Mouse (Mus musculus): Measurements from ENCODE around the gene Umad1. TPM values are rescaled to one million over a fixed set of nuclear protein-coding genes. Genes with fewer than 3 reads are reported as not detected.
A peak's percentile ranks its signal among the peaks of the same experiment; 100 is the strongest.

Umad1 gene
- total and polyA plus RNA-seq, 3 experiments = 6.1 to 18.1 (median 7.0) TPM

DNA sequence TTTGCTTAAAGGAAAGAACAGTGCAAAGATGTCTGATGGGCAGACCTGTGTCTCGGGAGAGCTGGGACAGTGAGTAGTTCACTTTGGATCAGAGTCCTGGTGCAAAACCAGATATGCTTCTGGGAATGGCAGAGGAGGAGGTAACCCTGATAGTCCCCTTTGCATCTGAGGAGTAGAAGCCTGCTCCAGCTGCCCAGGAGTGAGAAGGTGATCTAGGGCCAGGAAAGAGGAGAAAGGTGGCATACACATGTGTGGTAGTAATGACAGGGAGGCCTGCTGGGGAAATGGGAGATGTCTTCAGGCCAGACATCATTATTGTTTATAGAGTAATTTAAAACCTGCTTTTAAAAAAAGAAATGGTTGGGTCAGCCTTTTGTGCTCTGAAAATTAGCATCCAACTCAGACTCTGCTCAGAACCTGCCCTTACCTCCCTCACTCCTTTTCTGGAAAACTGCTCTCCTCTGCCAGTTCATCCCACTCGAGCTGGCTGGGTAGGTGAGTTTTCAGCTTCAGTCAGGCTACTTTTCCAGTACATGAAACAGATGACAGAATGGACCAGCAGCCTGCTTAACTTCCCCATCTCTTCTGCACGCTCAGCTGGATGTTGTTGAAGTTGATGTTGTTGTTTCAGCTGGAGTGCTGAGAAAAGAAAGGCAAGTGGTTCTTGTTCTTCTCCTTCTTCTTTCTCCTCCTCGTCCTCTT, 160.5 kb downstream of the Umad1 start:
- TF ChIP-seq CTCF (IDR thresholded peaks at IDR 0.05; ENCODE audit: low read depth, low read length) (no peak), GATA2 (IDR thresholded peaks at IDR 0.05; ENCODE audit: borderline replicate concordance, low read depth, low read length) (no peak), GATA1 (IDR thresholded peaks at IDR 0.05; ENCODE audit: borderline replicate concordance, low read length) (no peak), TAL1 (conservative IDR thresholded peaks at IDR 0.05; ENCODE audit: low read depth, low read length) (no peak), POLR2AphosphoS5 (IDR thresholded peaks at IDR 0.05; ENCODE audit: insufficient replicate concordance, low read depth, low read length) (no peak)
- no peak for DNase-seq (ENCODE audit: low spot score)
- H3K27me3 ChIP-seq (ENCODE audit: insufficient read depth, low read length) = no peaks in the 10 kb centered on the region
- H3K4me1 ChIP-seq (ENCODE audit: insufficient read depth, low read depth, low read length) = peaks cover 56% of the 10 kb centered on the region
- H3K9me3 ChIP-seq (replicated peaks) = no peaks in the 10 kb centered on the region
- ATAC-seq (ENCODE audit: extremely low read depth, insufficient number of reproducible peaks, low FRiP score, poor library complexity, severe bottlenecking) = no peak
- no peak overlapping the region for H3K4me3 ChIP-seq (ENCODE audit: low read depth, low read length)
- peaks cover 9% of the 10 kb centered on the region for H3K36me3 ChIP-seq (replicated peaks)

DNA sequence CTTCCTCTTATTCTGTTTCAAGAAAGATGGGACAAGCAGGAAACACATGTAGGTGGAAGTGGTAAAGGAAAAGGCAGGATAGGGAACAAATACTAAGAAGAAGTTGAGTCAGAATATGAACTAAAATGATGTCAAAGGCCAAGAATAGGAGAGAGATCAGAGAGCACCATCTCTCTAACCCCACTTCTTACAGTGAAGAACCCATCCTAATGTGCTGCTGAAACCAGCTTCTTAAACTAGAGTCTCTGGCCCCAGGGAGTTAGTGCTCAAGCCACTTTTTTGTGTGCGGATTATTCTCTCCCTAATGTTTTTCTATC, 161.1 kb downstream of the Umad1 start:
- no peak for ATAC-seq (ENCODE audit: extremely low read depth, insufficient number of reproducible peaks, low FRiP score, poor library complexity, severe bottlenecking)
- no peak for DNase-seq (ENCODE audit: low spot score)
- H3K9me3 ChIP-seq (replicated peaks) = no peaks in the 10 kb centered on the region
- H3K4me3 ChIP-seq (ENCODE audit: low read depth, low read length) = no peak overlapping the region
- no peaks in the 10 kb centered on the region for H3K27me3 ChIP-seq (ENCODE audit: insufficient read depth, low read length)
- peaks cover 9% of the 10 kb centered on the region for H3K36me3 ChIP-seq (replicated peaks)
- TF ChIP-seq GATA1 (IDR thresholded peaks at IDR 0.05; ENCODE audit: borderline replicate concordance, low read length) (no peak), CTCF (IDR thresholded peaks at IDR 0.05; ENCODE audit: low read depth, low read length) (no peak), POLR2AphosphoS5 (IDR thresholded peaks at IDR 0.05; ENCODE audit: insufficient replicate concordance, low read depth, low read length) (no peak)
- H3K4me1 ChIP-seq (ENCODE audit: insufficient read depth, low read depth, low read length) = peaks cover 61% of the 10 kb centered on the region

DNA sequence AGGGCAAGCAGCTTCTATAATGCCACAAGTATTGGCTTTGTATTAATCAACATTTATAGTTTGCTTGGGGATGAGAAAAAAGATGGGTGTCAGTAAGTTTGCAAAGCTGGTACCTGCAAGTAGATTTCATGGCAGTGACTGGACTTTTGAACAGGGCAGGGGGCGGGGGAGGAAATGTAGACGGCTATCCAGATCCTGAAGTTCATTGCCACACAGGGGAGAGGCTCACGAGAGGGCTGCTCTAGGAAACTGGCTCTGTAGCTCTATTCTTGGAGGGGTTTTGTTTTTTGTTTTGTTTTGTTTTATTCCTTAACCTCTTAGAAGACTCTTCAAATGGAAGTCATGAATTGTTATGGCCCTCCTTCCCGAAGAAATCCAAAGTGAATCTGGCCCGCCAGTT, 162.3 kb downstream of the Umad1 start:
- H3K4me1 ChIP-seq (ENCODE audit: insufficient read depth, low read depth, low read length) = peaks cover 74% of the 10 kb centered on the region
- no peak for TF ChIP-seq POLR2AphosphoS5 (IDR thresholded peaks at IDR 0.05; ENCODE audit: insufficient replicate concordance, low read depth, low read length)
- TF ChIP-seq GATA2 (IDR thresholded peaks at IDR 0.05; ENCODE audit: borderline replicate concordance, low read depth, low read length) = no peak
- no peak for TF ChIP-seq CTCF (IDR thresholded peaks at IDR 0.05; ENCODE audit: low read depth, low read length)
- TF ChIP-seq GATA1 (IDR thresholded peaks at IDR 0.05; ENCODE audit: borderline replicate concordance, low read length) = no peak
- no peak for TF ChIP-seq TAL1 (conservative IDR thresholded peaks at IDR 0.05; ENCODE audit: low read depth, low read length)
- H3K27me3 ChIP-seq (ENCODE audit: insufficient read depth, low read length) = no peaks in the 10 kb centered on the region

DNA sequence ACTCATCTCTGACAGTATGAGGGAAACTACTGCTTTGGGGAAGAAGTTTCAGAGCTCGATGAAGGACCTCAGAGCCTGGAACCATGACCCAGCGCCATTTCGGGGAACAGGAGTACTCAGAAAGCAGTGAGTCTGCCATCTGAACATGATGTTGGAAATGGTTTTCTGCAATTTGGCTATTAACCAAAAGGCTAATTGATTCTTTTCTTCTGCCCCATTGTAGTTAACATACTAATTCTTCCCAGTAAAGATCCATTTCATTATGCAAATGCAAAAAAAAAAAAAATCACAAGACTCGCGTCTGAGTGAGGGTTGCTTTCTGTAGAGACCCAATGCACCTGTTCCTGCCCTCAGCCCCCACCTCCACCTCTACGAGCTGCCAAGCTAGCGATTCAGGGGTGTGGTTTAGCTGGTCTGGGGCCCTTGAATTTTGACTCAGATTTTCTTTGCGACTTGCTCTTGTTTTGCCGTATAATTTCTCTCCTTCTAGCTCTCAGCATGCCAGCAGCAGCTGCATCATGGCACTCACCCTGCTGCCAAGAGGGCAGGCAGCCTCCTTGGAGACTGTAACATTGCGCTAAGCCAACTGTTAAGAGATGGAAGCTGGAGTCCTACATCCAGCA, 163.0 kb downstream of the Umad1 start:
- no peak overlapping the region; the same call in 1 of the 2 replicates for H3K4me3 ChIP-seq (ENCODE audit: low read depth, low read length)
- no peaks in the 10 kb centered on the region for H3K27me3 ChIP-seq (ENCODE audit: insufficient read depth, low read length)
- peaks cover 73% of the 10 kb centered on the region for H3K4me1 ChIP-seq (ENCODE audit: insufficient read depth, low read depth, low read length)
- peaks cover 6% of the 10 kb centered on the region for H3K36me3 ChIP-seq (replicated peaks)
- DNase-seq (ENCODE audit: low spot score) (no peak), ATAC-seq (ENCODE audit: extremely low read depth, insufficient number of reproducible peaks, low FRiP score, poor library complexity, severe bottlenecking) (no peak)
- TF ChIP-seq POLR2AphosphoS5 (IDR thresholded peaks at IDR 0.05; ENCODE audit: insufficient replicate concordance, low read depth, low read length) = no peak
- TF ChIP-seq TAL1 (conservative IDR thresholded peaks at IDR 0.05; ENCODE audit: low read depth, low read length) = no peak
- TF ChIP-seq GATA2 (IDR thresholded peaks at IDR 0.05; ENCODE audit: borderline replicate concordance, low read depth, low read length) = no peak
- no peak for TF ChIP-seq GATA1 (IDR thresholded peaks at IDR 0.05; ENCODE audit: borderline replicate concordance, low read length)
- TF ChIP-seq CTCF (IDR thresholded peaks at IDR 0.05; ENCODE audit: low read depth, low read length) = no peak
- H3K9me3 ChIP-seq (replicated peaks) = no peaks in the 10 kb centered on the region

More for the DNA sequence above, 162.3 kb downstream of the Umad1 start:
- Histone ChIP-seq H3K36me3 (replicated peaks) (peaks cover 4% of the 10 kb centered on the region), H3K4me3 (ENCODE audit: low read depth, low read length) (no peak overlapping the region), H3K9me3 (replicated peaks) (no peaks in the 10 kb centered on the region)
- no peak for ATAC-seq (ENCODE audit: extremely low read depth, insufficient number of reproducible peaks, low FRiP score, poor library complexity, severe bottlenecking)
- DNase-seq (ENCODE audit: low spot score) = no peak

DNA sequence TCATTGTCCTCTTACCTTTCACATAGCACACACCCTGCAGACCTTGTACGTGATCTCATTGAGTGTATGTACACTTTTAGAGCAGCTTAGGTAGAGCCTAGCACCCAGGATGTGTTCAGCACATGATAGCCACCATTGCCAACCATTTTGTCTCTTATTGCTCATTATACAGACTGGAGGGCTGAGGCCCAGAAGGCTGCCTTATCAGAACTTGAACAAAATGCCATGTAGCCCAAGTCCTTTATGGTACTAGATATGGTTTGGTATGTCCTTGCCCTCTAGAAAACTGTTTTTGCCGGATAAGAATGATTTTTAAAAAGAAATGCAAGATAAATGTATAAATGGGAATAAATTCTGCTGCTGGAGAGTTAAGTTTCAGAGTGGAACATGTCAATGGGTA, 164.1 kb downstream of the Umad1 start:
- Histone ChIP-seq H3K4me1 (ENCODE audit: insufficient read depth, low read depth, low read length) (peaks cover 79% of the 10 kb centered on the region), H3K36me3 (replicated peaks) (peaks cover 11% of the 10 kb centered on the region), H3K9me3 (replicated peaks) (no peaks in the 10 kb centered on the region), H3K4me3 (ENCODE audit: low read depth, low read length) (no peak overlapping the region; the same call in 1 of the 2 replicates), H3K27me3 (ENCODE audit: insufficient read depth, low read length) (no peaks in the 10 kb centered on the region)
- DNase-seq (ENCODE audit: low spot score) (peak; percentile 47), ATAC-seq (ENCODE audit: extremely low read depth, insufficient number of reproducible peaks, low FRiP score, poor library complexity, severe bottlenecking) (peak; percentile 94)
- no peak for TF ChIP-seq GATA1 (IDR thresholded peaks at IDR 0.05; ENCODE audit: borderline replicate concordance, low read length)
- peak; percentile 92 for TF ChIP-seq TAL1 (conservative IDR thresholded peaks at IDR 0.05; ENCODE audit: low read depth, low read length)

DNA sequence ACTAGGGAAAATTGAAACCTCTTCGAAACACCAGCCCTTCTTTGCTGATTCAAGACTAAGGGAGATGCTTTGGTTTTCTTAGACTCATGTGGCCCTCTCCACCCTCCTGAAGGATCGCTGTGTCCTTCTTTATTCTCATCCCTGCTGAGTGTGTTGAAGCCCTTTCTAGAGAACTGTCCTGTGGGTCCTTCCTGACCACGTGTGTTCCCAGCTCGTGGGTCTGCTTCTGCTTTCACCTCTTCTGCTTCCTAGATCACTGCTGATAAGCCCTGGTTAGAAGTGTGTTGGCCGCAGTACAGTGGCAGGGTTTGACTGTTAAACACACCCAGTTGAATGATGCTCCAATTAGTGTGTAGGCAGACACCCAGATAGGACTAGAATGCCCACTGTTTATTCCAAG, 168.6 kb downstream of the Umad1 start:
- Histone ChIP-seq H3K4me1 (ENCODE audit: insufficient read depth, low read depth, low read length) (peaks cover 46% of the 10 kb centered on the region), H3K27me3 (ENCODE audit: insufficient read depth, low read length) (no peaks in the 10 kb centered on the region), H3K36me3 (replicated peaks) (peaks cover 24% of the 10 kb centered on the region), H3K9me3 (replicated peaks) (no peaks in the 10 kb centered on the region), H3K4me3 (ENCODE audit: low read depth, low read length) (no peak overlapping the region)
- ATAC-seq (ENCODE audit: extremely low read depth, insufficient number of reproducible peaks, low FRiP score, poor library complexity, severe bottlenecking) = no peak
- DNase-seq (ENCODE audit: low spot score) = no peak
- no peak for TF ChIP-seq GATA1 (IDR thresholded peaks at IDR 0.05; ENCODE audit: borderline replicate concordance, low read length)
- no peak for TF ChIP-seq GATA2 (IDR thresholded peaks at IDR 0.05; ENCODE audit: borderline replicate concordance, low read depth, low read length)
- no peak for TF ChIP-seq CTCF (IDR thresholded peaks at IDR 0.05; ENCODE audit: low read depth, low read length)

All from G1E (cell line).